Mouse (Mus musculus) myocyte (in vitro differentiated cells): ENCODE data around the gene Plekhf1.

ENCODE experiments used
- CEBPB ChIP-seq: IDR thresholded peaks from 2 replicates; pipeline ENCODE4 v1.6.1; 2011; ENCODE audit warnings: mild to moderate bottlenecking, moderate library complexity; ENCODE audit not compliant: poor library complexity, insufficient read depth, severe bottlenecking
- MAX ChIP-seq: IDR thresholded peaks from one replicate; pipeline ENCODE4 v1.6.1; 2011; ENCODE audit warnings: low read depth, mild to moderate bottlenecking, control low read depth
- POLR2A ChIP-seq: IDR thresholded peaks from one replicate; pipeline ENCODE4 v1.6.1; 2011; ENCODE audit warnings: low read depth, mild to moderate bottlenecking, control low read depth, moderate library complexity; ENCODE audit not compliant: insufficient read length
- POLR2AphosphoS2 ChIP-seq: IDR thresholded peaks from one replicate; pipeline ENCODE4 v1.6.1; 2011; ENCODE audit warnings: low read depth, control low read depth; ENCODE audit not compliant: insufficient read length
- REST ChIP-seq: IDR thresholded peaks from one replicate; pipeline ENCODE4 v1.6.1; 2011; ENCODE audit warnings: mild to moderate bottlenecking, control low read depth, moderate library complexity; ENCODE audit not compliant: insufficient read depth, insufficient read length
- SRF ChIP-seq: IDR thresholded peaks from one replicate; pipeline ENCODE4 v1.6.1; 2011; ENCODE audit warnings: low read depth; ENCODE audit not compliant: control insufficient read depth, insufficient read length
- TCF12 ChIP-seq: IDR thresholded peaks from one replicate; pipeline ENCODE4 v1.6.1; 2011; ENCODE audit warnings: mild to moderate bottlenecking, control low read depth; ENCODE audit not compliant: poor library complexity, insufficient read depth, severe bottlenecking

DNA sequence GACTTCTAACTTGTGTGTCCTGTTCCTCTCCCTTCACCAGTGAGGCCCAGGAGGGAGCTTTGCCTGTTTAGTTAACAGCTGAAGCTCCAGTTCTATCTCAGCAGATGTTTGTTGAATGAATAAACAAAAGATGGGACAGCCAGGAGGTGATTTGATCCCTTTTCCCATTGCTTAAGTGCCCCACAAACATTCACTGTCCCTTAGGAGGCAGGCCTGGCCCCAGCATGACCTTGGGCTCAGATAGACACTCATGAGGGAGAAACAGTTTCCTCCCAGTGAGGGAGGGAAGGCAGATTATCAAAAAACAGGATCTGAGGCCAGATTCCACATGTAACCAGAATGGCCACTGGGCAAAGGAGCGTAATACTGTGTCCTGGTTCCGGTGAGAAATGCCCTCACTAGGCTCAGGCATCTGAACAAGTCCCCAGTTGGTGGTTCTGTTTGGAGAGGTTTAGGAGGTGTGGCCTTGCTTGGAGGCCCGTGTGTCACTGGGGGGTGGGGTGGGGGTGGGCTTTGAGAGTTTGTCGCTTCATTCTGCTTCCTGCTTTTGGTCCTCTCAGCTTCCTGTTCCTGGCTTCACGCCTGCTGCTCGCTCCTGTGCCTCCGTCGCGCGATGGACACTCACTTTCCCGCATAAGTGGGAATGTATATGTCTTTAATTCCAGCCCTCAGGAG is 18.2 kb downstream of the Plekhf1 start:
- TF ChIP-seq TCF12 = no peak
- no peak for TF ChIP-seq POLR2AphosphoS2
- TF ChIP-seq MAX = no peak
- no peak for TF ChIP-seq POLR2A
- no peak for TF ChIP-seq SRF
- no peak for TF ChIP-seq CEBPB
- TF ChIP-seq REST = no peak
